Mouse (Mus musculus) cerebellum, adult 11-12 months (tissue): ENCODE results near the gene Ifngr1.
"Not testable (repeated sequence)": the region's sequence is repeated elsewhere in the genome, so short reads cannot be mapped to it uniquely, and the experiment has no call there.

ENCODE experiments used
- DNase-seq: peaks from one replicate; pipeline ENCODE4 v3.0.0; 2022

Ifngr1 gene

DNA sequence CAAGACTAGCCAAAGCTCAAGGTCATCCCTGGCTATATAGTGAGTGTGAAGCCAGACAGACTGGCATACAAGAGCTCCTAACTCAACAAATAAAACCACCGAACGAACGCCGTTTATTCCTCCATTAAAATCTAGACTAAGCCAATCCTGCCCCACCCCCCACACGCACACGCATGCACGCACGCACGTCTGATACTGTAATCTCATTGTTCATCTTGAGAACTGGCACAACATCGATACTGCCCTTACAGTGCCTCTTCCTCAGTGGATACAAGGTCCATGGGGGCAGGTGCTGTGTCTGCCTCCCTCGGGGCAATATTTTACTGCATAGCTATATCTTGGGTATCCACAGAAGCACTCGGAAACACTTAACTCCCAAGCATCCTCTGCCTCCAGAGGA, 2.1 kb upstream of the Ifngr1 start:
- no peak for DNase-seq

DNA sequence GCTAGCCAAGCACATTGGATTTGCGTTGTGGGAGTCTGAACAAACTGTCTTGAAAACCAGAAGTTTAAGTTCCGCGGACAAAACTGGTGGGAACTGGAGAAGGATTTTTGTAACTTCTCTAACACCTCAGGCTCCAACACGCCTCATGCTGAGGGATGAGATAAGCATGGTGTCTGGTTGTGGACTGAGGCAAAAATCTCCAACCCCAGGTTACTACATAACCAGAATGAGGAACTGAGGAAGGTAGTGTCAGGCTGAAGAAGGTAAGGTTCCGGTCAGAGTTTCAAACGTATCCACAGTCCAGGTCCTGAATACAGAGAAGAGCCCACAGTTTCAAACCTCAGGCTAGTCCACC, 486 bp upstream of the Ifngr1 start:
- DNase-seq: no peak

DNA sequence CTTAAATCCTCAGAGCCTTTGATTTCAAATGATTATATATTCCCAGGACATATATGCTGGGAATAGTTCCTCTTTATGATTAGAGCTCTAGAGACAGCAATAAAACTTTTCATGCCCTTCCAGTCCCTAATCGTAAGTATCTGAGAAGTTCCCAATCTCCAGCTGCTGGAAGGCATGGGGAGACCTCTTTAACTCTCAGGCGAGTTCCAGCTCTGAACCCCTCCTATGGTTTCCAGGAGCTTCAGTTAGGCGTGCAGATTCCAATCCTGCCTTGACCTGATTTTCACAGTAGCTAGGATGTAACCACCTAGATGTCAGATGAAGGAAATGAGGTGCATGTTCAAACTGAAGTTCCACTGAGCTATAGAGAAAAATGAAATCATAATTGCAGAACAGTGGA, 807 bp downstream of the Ifngr1 start:
- no peak for DNase-seq

DNA sequence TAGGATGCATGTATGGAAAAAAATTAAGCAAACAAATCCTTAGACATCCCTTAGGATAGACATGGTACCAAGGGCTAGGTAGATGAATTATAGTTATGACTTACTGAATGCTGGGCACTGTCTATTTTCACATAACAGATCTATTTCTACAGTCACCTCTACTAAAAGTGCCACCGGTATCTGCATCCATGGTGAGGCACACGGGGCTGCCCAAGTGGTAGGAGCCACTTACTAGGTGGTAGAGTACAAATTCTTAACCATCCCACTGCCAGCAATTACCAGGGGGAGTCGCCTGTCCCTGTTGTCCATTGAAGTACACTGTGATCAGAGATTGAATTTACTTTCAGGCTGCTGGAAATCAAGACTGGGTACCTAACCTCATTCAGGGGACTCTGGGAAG, 1.5 kb downstream of the Ifngr1 start:
- no peak for DNase-seq

DNA sequence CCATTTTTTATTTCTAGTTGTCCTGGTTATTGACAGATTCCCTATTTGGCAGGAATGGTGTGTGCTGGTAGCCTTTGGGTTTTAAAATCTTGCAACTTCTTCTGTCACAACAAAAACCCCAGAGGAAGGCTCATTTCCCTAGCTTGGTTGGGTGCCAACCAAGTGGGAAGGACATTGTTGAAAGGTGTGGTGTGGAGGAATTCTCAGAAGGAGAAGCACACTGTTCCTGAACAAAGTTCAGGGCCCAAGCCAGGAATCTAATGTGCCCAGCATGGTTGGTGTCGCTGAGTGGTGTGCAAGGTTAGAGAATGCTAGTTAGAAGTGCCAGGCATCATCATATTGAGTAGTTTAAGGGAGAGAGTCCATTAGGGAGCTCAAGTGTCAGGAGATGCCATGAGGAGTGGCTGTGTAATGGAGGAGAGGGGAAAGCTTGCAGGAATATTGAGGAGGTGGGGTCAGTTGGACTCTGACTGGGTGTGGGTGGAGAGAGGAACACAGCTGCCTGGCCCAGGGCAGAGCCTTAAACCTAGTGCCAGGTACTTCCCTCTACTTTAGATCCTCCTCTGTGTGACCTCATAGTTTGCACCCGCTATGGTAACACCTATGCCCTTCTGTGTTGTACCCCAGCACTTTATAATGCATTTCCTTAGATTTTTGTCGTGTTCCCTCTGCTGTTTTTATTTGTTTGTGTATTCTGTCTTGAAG, 2.6 kb downstream of the Ifngr1 start:
- DNase-seq: no peak

DNA sequence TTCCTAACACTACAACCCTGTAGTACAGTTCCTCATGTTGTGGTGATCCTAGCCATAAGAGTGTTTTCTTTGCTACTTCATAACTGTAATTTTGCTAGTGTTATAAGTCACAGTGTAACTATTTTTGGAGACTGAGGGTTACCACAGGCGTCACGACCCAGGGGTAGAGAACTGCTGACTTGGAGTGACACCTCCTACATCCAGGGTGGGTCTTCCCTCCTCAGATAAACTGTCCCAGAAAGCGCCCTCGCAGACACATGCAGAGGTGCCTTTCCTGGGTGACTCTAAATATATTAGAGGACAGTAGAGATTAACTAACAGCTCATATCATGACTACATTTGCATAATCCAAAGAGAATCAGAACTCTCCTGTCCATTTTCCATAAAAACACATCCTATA, 5.1 kb downstream of the Ifngr1 start:
- DNase-seq: no peak

DNA sequence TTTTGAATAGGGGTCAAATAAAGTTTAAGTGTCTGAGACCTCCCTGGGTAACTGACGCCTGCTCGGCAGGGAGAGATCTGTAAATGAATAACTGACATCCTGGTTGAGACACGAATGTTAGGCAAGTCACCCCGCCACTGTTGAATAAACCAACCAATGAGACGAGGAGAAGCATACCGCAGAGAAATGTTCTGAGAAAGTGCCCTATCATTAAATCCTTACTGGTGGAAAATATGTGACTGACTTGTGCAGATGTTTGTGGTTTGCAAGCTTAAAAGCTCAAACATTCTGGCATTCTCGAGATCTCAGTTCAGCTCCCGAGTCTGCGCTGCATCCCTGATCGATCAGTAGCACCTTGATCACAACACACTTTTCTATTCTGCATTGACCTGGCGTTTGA, 6.3 kb downstream of the Ifngr1 start:
- no peak for DNase-seq

DNA sequence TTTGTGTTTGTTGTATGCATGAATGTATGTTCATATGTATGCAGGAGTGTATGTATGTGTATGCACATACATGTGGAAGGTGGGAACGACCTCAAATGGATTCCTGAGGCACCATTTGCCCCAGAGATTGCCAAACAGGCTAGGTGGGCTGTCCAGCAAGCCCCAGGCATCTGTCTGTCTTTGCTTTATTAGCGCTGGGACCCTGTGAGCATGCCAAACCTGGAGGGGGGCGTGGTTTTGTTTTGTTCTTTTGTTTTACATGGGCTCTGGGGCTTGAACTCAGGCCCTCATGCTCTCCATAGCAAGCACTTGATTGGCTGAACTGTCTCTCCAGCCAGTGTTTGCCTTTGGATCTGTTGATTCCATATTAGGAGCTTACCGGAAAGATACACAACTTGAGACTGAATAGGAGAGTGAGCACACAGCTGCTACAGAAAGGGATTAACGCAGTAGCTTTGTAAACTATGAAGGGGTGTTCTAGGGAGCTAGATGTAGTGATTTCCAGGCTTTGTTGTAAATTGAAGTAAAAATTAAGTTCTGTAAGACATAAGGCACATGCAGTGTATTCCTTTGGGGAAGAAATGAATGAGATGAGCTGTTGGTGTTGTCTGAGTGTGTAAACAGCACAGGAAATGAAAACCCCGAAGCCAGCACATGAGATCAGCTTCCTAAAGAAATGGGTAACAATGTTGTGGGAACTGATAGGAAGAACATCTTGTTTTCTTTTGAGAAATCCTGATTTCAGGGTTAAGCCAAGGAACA, 7.8 kb downstream of the Ifngr1 start:
- DNase-seq: no peak

DNA sequence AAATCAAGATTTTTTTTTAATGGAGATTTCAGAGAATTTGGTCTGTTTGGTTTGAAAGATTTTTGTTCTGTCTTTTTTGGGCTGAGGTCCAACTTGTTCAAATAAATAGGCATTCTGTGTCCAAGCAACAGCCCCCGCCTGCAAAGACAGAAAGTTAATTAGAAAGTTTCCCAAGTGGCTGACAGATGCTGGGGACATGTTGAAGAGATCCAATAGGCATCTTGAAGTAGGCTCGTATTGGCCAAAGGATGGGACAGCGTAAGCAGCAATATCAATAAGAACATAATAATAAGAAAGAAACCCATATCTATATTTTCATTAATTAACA, 8.3 kb downstream of the Ifngr1 start:
- no peak for DNase-seq

DNA sequence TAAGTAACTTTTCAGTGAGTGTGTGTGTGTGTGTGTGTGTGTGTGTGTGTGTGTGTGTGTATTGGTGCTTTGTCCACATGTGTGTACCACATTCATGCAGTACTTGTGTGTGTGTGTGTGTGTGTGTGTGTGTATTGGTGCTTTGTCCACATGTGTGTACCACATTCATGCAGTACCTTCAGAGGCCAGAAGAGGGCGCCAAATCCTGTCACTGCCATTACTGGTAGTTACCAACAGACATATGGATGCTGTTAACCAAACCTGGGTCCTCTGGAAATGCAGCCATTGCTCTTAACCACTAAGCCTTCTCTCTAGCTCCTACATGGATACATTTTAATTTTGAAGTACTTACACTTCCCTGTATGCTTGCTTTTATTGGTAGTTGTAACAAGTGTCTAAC, 9.8 kb downstream of the Ifngr1 start:
- DNase-seq: not testable (repeated sequence)

DNA sequence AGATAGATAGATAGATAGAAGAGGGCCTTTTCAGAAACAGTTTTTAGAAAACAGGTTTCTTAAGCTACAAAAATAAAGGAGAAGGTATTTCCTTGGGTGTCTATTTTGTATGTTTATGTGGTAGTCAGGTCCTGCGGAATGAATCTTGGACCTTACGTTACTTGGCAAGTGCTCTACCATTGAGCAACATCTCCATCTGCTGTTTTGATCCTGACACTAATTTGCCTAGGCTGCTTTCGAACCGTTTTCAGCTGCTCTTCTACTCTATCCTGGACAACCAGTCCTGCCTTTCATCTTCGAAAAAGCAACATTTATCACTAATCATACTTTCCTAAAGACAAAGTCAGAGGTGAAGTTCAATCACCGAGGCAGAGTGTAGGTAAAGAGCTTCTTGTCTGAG, 11.5 kb downstream of the Ifngr1 start:
- no peak for DNase-seq

DNA sequence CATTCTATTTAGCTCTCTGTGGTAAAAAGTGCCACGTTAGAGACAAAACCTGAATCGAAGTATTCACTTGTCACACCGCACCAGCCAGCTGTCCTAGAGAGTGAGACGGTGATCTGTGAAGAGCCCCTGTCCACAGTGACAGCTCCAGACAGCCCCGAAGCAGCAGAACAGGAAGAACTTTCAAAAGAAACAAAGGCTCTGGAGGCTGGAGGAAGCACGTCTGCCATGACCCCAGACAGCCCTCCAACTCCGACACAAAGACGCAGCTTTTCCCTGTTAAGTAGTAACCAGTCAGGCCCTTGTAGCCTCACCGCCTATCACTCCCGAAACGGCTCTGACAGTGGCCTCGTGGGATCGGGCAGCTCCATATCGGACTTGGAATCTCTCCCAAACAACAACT, 17.4 kb downstream of the Ifngr1 start:
- no peak for DNase-seq

DNA sequence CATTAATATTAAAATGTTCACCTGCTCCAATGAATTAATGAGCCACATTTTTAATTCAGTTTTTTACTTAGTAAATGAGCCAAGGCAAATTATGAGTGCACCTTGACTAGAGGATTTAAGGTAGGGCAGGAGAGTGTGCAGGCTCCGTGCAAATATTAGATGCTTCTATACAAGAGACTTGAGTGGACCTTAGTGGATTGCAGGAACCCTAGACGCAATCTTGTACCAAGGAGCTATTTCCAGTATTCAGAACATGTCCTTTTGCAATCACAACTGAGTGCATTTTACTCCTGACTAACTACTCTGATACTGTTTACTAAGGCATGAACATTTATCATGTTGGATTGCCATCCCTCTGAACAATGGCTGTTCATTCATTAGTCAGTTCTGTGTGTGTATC, 19.9 kb downstream of the Ifngr1 start:
- no peak for DNase-seq

DNA sequence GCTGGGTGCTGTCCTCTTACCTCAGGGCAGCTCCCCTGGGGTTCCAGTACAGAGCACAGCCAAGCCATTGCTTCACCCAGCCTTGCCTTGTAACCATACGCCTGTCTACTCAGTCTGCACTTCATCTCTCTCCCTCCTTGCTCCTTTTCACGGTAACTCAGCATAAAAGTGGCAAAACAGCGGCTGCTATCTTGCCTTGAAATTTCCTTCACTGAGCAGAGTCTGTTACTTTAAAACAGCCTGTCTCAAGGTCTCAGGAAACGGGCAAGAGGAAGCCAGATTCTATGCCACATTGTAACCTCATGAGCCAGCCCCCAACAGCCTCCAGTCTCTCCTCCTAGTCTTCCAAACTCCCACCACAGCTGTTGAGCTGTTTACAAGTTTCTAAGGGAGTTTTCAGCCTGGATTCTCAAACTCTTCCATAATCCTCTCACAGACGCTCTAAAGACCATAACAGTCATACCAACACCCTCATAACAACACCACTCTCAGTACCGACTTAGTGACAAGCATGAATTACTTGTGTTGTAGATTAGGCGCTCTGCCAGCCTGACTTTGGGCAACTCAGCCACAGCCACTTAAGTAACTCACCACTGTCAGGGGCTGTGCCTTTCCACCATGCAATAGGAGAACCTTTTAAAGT, 21.5 kb downstream of the Ifngr1 start:
- no peak for DNase-seq

DNA sequence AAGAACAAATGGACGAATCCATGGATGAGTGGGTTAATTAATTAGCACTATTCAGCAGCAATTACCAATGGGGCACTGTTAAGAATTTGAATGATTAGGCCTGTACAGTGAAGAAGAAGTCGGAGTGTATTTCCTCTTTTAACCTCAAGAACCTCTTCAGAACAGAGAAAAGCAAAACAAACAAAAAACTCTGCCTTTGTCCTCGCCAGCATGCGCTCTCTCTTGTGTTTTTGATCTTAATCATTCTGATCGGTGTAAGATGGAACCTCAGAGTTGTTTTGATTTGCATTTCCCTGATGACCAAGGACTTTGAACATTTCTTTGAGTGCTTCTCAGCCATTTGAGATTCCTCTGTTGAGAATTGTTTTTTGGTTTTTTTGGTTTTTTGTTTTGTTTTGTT, 28.0 kb downstream of the Ifngr1 start:
- DNase-seq: no peak

DNA sequence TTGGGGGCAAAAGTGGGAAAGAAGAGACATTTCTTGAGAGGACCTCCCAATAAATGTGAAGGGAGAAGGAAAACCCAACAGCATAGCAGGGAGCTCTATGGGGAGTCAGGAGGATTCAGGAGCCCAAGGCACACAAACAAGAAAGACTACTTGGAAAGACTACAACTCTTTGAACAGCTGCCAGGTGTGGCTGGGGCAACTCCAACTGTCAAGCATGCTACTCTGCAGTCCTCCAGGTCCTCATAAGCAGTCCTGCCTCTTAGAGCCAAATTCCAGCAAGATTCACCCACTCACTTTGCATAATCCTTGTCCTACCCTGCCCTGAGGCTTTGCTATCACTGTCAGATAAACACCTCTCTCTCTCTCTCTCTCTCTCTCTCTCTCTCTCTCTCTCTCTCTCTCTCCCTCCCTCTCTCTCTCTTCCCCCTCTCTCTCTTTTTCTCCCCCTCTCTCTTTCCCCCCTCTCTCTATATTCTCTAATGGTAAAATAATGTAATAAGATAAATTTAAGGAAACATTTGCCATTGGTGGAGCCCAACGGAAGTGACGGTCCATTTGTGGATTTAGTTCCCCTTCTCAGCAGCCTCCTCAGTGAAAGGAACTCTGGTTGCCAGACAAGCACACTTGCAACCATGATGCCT, 29.8 kb downstream of the Ifngr1 start, which contains the start of gene Il22ra2:
Il22ra2 (plus strand) TSS at position 591 of the 641 bp plus-strand sequence.
- no peak for DNase-seq

DNA sequence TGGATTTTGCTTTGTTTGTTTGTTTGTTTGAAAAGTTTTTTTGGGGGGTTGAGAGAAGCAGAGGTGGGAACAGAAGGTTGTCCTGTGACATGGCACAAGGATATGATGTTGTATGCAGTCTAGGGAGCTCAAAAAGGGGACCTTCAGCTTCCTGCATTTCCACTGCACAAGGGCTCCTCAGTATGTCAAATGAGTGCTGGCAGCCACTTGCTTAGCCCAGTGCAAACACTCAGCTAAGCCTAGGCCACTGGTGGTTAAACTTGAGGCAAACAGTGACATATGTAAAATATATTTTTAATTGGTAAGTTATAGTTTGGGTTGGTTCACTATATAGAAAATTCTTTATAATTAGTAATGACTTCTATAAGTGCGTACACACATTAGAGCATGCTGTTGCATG, 32.9 kb downstream of the Ifngr1 start:
- no peak for DNase-seq

DNA sequence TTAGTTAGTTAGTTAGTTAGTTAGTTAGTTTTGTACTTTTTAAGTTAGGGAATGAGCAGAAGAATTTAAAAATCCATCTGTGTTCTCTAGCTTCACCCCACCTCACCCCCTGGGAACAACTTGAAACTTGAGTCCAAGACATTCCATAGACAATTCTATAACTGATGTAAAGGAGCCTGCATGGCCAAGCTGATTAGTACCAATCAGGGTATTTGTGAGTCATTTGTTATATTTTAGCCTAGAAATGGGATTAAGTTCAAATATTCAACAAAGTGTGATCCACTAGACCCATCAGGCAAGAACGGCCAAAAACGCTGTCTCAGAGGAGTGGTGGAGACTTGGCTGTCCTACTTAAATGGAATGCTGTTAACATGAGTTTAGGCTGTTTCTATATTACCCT, 35.6 kb downstream of the Ifngr1 start:
- no peak for DNase-seq

DNA sequence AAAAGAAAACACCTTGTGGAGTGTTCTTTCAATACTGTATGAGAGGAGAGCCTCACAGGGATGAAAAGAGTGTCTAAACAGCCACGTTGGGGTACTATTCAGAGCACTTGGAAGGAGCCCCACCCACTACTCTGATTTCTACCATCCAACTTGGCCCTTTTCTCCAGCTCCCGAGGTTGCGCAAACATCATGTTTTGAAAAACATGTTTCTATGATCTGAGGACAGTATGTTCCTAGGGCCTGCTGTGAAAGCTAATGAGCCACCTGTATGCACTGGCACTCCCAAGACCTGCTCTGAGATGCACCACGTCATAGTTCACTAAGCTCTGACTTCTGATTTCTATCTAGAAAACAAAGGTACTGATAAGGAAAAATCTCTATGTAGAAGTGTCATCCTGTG, 36.0 kb downstream of the Ifngr1 start:
- DNase-seq: no peak

DNA sequence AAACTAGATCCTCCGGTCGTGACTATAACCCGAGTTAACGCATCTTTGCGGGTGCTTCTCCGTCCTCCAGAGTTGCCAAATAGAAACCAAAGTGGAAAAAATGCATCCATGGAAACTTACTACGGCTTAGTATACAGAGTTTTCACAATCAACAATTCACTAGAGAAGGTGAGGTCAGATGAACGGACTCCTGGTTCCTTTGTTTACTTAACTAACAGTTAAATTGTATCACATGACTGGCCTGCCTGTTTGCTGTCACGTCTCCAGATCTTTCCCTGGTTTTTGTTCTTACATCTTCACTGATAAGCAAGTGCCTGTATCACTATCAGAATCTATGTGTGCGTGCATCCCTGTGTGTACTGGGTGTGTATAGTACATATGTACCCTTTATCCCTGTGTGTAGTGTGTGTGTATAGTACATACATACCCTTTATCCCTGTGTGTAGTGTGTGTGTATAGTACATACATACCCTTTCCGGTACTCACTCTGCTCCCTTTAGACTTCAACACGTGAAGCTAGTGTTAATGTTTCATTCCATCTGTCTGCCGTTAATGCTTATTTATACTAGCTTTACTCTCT, 40.0 kb downstream of the Ifngr1 start:
- no peak for DNase-seq

DNA sequence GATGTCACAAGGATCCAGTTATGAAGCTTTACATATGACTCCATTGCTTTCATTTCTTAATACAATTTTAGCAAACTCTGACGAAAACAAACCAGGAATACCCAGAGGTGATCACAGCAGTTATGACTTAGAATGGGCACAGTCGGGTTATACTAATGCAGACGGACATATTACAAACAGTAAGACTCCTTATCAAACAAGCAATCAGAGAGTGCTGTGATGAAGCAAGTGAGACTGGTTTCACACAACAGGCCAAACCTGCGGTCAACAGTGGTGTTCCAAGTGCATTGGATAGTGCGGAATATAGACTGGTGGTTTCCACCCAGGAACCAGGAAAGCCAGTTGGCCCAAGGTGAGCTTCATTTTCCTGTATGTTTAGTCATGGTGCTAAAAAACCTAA, 47.1 kb downstream of the Ifngr1 start:
- DNase-seq: no peak

DNA sequence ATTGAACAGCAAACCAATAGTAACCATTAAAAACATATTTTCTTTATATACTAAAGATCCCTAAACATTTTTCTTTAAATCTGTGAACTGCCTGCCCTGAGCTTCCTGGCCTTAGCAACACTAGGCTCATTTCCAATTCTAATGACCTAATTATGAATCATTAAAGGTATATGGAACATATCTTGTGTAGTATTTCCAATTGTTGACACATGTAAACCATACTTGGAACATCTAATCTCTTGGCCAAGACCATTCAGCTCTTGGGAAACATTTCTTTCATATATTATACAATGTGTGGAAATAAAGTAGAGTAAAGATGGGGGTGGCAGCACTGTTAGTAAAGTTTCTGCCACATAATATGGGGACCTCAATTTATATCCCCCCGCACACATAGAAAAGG, 47.9 kb downstream of the Ifngr1 start:
- DNase-seq: no peak

DNA sequence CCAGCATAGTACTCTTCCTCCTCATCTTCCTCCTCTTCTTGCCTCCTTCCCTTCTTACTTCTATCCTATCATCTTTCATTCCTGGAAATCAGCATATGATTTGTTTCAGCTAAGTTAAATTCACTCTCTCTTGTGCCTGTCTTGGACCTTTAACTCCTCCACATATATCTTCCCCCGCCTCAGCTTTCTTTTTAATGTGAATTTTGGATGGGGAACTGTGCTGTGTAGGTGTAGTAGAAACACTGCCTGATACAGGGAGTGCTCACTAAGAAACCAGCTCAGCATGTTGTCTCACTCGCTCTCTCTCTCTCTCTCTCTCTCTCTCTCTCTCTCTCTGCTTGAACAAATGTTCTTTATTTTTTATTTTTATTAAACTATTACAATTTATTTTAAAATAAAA, 53.4 kb downstream of the Ifngr1 start:
- no peak for DNase-seq

DNA sequence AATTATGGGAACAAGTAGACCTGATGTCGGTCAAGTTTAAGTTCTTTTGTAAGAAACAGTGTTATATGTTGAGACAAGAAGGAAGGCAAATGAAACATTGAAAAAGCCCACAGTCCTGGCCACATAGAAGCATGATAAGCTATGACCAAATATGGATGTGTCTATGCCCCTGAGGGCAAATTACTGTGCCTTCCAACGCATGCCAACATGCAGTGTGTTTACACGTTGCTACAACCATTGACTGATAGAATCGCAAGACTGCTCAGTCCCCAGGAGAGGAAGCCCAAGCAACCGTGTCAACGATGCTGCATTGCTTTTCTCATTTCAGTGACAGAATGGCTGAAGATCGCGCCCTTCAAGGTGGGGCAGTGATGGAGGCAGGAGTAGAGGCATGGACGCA, 65.7 kb downstream of the Ifngr1 start:
- DNase-seq: no peak
